Mouse (Mus musculus): Measurements from ENCODE around the gene Tmem135. TPM values are rescaled to one million over a fixed set of nuclear protein-coding genes. Genes with fewer than 3 reads are reported as not detected.

Tmem135 gene
- polyA plus RNA-seq, 1 experiment from 2014 or later = 29.1 TPM

DNA sequence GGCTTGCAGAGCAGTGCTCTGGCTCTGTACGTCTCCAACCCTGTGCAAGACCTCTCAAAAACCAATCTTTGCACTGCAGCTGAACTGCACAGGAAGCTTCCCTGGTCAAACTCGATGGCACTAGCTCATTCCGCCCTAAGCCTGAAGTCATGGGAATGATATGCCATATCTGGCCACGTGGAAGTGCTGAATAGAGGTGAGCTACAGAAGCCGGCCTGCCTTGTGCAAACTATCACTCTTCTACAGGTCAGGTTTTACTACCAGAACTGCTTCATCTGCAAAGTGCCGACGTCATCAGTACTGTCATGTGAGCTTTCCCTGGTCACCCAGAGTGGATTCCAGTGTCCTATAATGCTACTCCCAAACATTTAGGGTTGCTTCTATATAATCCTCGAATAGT is 246.7 kb downstream of the Tmem135 start:
- ATAC-seq (ENCODE audit: low FRiP score, low read depth) = no peak
- H3K4me2 ChIP-seq = no peak overlapping the region
- no peaks in the 10 kb centered on the region for H3K9me3 ChIP-seq
- 91% methylated on average over 8 of the region's 8 CpGs for WGBS
- H3K27me3 ChIP-seq = no peaks in the 10 kb centered on the region
- H3K4me3 ChIP-seq = no peak overlapping the region
- H3K36me3 ChIP-seq = 0 out of 2 replicates have a peak, but pooled peaks cover 2% of the 10 kb centered on the region
- no peak overlapping the region for H3K27ac ChIP-seq (replicated peaks)
- no peaks in the 10 kb centered on the region for H3K4me1 ChIP-seq (replicated peaks)
- H3K9ac ChIP-seq = no peak overlapping the region

DNA sequence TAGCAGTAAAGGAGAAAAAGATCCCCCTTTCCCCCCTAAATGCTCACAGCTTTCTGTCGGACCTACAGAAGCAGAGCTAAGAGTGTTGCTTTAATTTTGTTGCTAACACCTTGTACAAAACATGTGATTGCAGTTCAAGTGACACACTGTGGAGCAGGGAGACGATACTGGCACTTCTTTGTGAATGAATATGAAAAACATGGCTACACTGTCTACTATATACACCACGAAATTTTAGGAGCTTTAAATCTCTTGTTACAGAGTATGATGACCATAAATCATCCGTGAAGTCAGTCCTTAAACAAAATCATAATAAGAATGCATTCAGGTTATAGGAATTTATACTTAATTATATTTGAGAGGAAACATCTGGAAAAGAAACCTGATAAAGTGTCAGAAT is 247.4 kb downstream of the Tmem135 start:
- 84% methylated on average over 4 of the region's 4 CpGs for WGBS
- Histone ChIP-seq H3K27ac (replicated peaks) (no peak overlapping the region), H3K9me3 (no peaks in the 10 kb centered on the region), H3K9ac (no peak overlapping the region), H3K36me3 (0 out of 2 replicates have a peak, but pooled peaks cover 2% of the 10 kb centered on the region), H3K27me3 (no peaks in the 10 kb centered on the region), H3K4me1 (replicated peaks) (no peaks in the 10 kb centered on the region), H3K4me2 (no peak overlapping the region), H3K4me3 (no peak overlapping the region)
- no peak for ATAC-seq (ENCODE audit: low FRiP score, low read depth)

DNA sequence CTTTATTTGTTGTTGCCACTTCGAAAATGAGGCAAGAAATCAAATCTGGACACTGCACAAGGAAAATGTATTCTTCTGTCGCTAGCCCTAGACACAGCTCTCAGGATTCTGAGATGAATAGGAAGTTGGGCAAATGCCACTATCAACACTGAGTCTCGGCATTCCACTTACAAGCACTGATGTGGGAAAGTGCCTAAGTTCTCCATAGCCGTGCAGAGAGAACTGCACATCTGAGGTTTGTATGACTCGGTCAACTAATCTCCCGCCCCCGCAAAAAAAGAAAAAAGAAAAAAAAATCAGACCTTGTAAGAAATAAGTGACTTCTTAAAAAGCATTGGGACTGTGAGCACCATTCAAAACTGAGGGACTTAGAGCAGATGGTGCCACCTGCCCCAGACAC is 248.3 kb downstream of the Tmem135 start:
- H3K4me3 ChIP-seq = no peak overlapping the region
- 78% methylated on average over 7 of the region's 7 CpGs for WGBS
- H3K36me3 ChIP-seq = peaks cover 2% of the 10 kb centered on the region; the same call in 1 of the 2 replicates
- ATAC-seq (ENCODE audit: low FRiP score, low read depth) = no peak
- H3K27me3 ChIP-seq = no peaks in the 10 kb centered on the region
- H3K27ac ChIP-seq (replicated peaks) = no peak overlapping the region
- no peak overlapping the region for H3K9ac ChIP-seq
- no peaks in the 10 kb centered on the region for H3K9me3 ChIP-seq
- H3K4me1 ChIP-seq (replicated peaks) = no peaks in the 10 kb centered on the region
- no peak overlapping the region for H3K4me2 ChIP-seq

DNA sequence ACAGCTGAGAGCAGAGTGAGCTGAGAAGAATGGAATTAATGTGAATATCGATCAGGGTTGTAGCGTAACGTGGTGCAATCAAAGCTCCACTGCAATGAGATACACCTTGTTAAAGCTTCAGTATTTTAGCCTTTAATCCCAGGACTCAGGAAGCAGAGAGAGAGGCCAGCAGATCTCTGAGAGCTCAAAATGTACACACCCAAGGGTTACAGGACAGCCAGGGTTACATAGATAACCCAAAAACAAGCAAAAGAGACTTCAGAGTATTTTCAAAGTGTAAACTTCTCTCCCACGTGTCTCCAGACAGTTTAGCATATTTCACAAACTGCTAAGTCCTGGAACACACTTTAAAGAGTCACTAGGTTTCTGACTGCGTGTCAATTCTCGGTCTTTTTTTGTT is 248.8 kb downstream of the Tmem135 start:
- WGBS = 81% methylated on average over 6 of the region's 6 CpGs
- no peak overlapping the region for H3K4me3 ChIP-seq
- H3K27ac ChIP-seq (replicated peaks) = no peak overlapping the region
- peaks cover 2% of the 10 kb centered on the region; the same call in 1 of the 2 replicates for H3K36me3 ChIP-seq
- no peaks in the 10 kb centered on the region for H3K9me3 ChIP-seq
- no peak overlapping the region for H3K9ac ChIP-seq
- ATAC-seq (ENCODE audit: low FRiP score, low read depth) = no peak
- H3K4me2 ChIP-seq = no peak overlapping the region
- H3K27me3 ChIP-seq = no peaks in the 10 kb centered on the region
- H3K4me1 ChIP-seq (replicated peaks) = no peaks in the 10 kb centered on the region

DNA sequence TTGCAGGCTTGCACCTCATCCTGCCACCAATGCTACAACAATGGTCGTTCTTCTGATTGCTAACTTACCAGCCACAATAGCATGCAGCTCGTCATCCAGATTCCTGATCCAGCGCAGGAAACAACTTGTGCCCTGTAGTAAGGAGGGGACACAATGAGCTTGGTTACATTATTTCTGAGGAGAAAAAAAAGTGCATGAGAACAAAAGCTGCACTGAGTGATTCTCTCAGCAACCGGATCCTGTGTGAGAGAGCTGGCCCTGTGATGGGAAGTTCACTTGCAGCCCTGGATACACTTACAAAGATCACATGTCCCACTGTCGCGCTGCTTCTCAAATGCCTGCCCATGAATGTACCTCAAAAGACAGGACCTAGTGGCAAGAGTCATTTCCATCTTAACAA is 252.7 kb downstream of the Tmem135 start:
- WGBS = 31% methylated on average over 6 of the region's 6 CpGs
- Histone ChIP-seq H3K9ac (no peak overlapping the region), H3K4me1 (replicated peaks) (no peaks in the 10 kb centered on the region), H3K27me3 (no peaks in the 10 kb centered on the region), H3K4me2 (no peak overlapping the region), H3K9me3 (no peaks in the 10 kb centered on the region), H3K4me3 (no peak overlapping the region), H3K36me3 (peaks cover 2% of the 10 kb centered on the region; the same call in 1 of the 2 replicates), H3K27ac (replicated peaks) (peak overlapping the region; percentile 48; the same call in 1 of the 2 replicates)
- ATAC-seq (ENCODE audit: low FRiP score, low read depth) = peak; percentile 38; the same call in 1 of the 2 replicates

DNA sequence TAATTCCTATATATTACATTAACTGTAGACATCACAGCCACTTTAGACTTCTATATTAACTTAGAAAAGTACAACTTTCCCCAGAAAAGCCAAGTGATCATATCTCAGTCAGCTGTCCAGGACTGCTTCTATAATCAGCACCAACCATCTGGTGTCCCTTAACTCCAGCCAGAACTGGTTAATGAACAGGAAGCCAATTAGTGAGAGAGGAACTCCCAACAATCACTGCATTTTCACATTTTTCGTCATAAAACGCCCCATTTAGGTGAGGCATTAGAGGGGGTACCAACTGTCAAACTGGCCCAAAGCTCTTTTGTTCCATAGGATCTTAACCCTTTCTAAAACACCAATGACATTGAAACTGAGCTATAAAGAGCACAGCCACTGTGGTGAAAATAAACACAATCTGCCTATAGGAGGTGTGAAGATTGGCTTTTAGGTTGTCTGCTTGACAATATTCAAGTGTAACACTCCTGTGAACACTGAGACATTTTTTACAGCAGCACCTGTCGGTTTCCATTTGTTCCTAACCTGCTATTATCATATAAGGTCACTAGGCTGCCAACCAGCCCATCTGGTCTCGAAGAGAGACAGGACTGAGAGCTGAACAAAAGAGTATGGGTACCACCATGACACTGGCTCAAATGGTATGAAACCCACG is 263.3 kb downstream of the Tmem135 start:
- no peak overlapping the region for H3K4me2 ChIP-seq
- H3K9me3 ChIP-seq = no peaks in the 10 kb centered on the region
- H3K27ac ChIP-seq (replicated peaks) = no peak overlapping the region
- H3K4me1 ChIP-seq (replicated peaks) = no peaks in the 10 kb centered on the region
- H3K4me3 ChIP-seq = no peak overlapping the region
- peaks cover 15% of the 10 kb centered on the region; the same call in 1 of the 2 replicates for H3K36me3 ChIP-seq
- no peaks in the 10 kb centered on the region for H3K27me3 ChIP-seq
- 84% methylated on average over 5 of the region's 5 CpGs for WGBS
- ATAC-seq (ENCODE audit: low FRiP score, low read depth) = 0 out of 2 replicates have a peak, but pooled peaks have one; percentile 48
- no peak overlapping the region for H3K9ac ChIP-seq

DNA sequence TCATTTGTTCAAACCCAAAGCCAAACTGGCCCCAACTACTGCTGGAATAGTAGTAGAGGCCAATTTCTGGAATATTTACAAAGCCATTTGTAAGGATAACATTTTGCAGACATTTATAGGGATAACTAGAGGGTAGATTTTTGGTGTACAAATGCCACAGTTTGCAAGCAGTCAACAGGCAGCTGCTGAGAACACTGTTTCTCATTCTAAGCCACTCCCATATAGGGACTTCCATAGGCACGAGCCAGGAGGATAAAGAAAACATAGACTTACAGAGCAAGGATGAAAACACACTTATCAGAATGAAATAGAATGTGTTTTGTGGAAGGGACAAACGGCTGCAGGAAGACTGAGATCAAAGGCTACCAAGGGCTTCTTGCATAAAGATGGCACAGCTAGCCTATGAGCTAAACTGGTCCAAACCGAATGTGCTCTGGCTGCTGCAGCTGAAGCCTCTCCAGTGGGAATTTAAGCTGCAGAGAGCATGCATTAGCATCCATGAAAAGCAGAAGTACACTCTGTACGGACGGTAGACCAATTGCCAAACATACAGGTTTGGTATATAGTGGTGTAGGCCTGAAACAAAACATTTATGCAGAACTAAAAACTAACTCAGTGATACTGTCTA is 269.0 kb downstream of the Tmem135 start:
- Histone ChIP-seq H3K27ac (replicated peaks) (no peak overlapping the region), H3K4me3 (no peak overlapping the region), H3K4me1 (replicated peaks) (no peaks in the 10 kb centered on the region), H3K27me3 (no peaks in the 10 kb centered on the region), H3K9ac (no peak overlapping the region), H3K4me2 (no peak overlapping the region), H3K36me3 (0 out of 2 replicates have a peak, but pooled peaks cover 3% of the 10 kb centered on the region), H3K9me3 (no peaks in the 10 kb centered on the region)
- 89% methylated on average over 5 of the region's 5 CpGs for WGBS
- ATAC-seq (ENCODE audit: low FRiP score, low read depth) = no peak

DNA sequence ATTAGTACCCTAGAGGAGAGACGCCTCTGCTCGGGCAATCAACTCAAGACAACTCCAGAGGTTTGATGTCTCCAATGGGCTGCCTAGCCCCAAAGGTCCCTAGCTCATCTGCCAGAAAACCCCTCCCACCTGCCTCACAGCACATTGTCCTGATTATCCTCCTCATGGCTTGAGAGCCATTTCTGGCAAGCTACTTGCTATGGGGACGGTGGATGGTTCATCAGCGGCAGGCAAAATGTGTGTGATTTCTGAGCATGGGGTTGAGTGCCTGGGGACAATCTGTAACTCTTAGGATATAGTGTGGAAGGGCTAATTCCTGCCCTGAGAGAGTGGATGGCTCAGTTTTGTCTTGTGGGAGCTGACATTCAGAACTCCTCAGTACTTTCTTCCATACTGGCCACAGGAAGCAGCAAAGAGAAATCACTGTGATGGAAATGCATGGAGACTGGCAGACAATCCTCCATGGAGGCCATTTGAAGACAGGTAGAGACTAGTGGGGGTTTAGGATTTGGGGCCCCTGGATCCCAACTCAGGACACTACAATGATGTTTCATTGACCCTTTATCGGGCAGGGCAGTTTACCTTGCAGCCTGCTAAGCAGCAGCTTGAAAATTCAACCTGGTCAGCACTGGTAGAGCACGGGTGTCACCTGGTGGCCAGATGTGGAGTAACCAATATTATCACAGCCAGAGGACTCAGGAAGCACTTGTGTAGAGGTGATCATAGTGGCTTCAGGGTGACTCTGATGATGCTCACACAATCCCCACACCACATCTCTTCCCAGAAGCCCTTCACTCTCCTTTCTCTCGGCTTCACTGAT is 277.7 kb downstream of the Tmem135 start:
- no peaks in the 10 kb centered on the region for H3K9me3 ChIP-seq
- H3K4me2 ChIP-seq = no peak overlapping the region
- peak; percentile 90 for ATAC-seq (ENCODE audit: low FRiP score, low read depth)
- H3K27ac ChIP-seq (replicated peaks) = no peak overlapping the region
- H3K4me1 ChIP-seq (replicated peaks) = no peaks in the 10 kb centered on the region
- H3K4me3 ChIP-seq = no peak overlapping the region
- H3K27me3 ChIP-seq = no peaks in the 10 kb centered on the region
- H3K36me3 ChIP-seq = no peaks in the 10 kb centered on the region
- no peak overlapping the region for H3K9ac ChIP-seq
- WGBS = 58% methylated on average over 7 of the region's 7 CpGs

DNA sequence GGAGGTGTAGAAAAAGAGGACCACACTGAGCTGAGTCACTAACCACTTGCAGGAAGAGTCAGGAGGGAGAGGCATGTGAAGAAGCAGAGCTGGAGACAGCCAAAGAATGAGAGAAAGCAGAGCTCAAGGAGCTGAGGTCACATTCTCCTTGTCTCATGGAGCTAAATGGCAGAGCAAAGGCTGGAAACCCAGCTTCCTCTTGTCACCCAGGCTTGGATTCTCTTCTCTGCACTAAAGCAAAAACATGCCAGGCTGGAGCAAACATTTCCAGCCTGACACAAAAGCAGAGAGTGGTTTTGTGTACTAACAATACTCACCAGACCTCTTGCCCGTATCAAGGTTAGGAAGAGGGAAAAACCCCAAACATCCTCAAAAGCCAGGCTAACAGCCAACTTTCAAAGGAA is 287.8 kb downstream of the Tmem135 start:
- no peak overlapping the region for H3K27ac ChIP-seq (replicated peaks)
- ATAC-seq (ENCODE audit: low FRiP score, low read depth) = no peak
- WGBS = 48% methylated on average over 1 of the region's 1 CpGs

DNA sequence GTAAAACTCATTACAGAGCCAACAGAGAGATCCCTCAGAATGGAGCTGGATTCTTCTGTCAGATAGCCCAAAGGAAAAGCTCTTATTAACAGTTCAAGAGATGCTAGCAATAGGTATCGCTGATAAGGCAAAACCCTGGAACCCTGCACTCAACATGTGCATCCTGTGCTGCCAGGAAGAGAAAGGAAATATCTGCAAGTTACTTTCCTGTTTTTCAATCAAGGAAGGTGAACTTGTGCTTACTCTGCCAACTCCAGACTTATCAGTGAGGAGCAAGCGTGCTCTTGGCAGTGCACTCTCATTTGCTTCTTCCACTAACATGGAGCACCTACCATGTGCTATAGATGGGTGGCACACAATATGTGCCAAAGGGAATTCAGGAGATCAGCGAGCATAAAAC is 288.4 kb downstream of the Tmem135 start:
- Histone ChIP-seq H3K4me1 (replicated peaks) (no peaks in the 10 kb centered on the region), H3K9me3 (no peaks in the 10 kb centered on the region), H3K4me2 (no peak overlapping the region), H3K36me3 (no peaks in the 10 kb centered on the region), H3K9ac (no peak overlapping the region), H3K4me3 (no peak overlapping the region), H3K27ac (replicated peaks) (no peak overlapping the region), H3K27me3 (no peaks in the 10 kb centered on the region)
- 88% methylated on average over 3 of the region's 3 CpGs for WGBS
- ATAC-seq (ENCODE audit: low FRiP score, low read depth) = no peak

More for the DNA sequence above, 287.8 kb downstream of the Tmem135 start:
- Histone ChIP-seq H3K4me3 (no peak overlapping the region), H3K4me1 (replicated peaks) (no peaks in the 10 kb centered on the region), H3K9me3 (no peaks in the 10 kb centered on the region), H3K9ac (no peak overlapping the region), H3K36me3 (no peaks in the 10 kb centered on the region), H3K4me2 (no peak overlapping the region), H3K27me3 (no peaks in the 10 kb centered on the region)

DNA sequence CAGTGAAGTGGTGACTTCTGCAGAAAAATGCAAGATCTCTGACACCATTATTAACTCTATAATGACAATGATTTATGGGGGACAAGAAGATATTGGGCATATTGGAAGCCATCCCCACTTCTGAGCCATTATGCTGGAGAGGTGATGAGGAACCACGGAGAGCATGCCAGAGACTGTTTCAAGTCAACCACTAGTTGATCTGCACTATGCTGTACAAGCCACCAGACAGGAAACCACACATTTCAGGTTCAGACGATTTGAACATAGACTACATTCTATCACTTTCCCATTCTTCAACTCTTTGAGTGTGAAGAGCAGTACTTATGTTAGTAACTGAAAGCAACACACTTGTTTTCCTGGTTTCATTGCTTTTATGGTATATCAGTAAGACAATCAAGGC is 297.6 kb downstream of the Tmem135 start:
- no peaks in the 10 kb centered on the region for H3K9me3 ChIP-seq
- 91% methylated on average over 2 of the region's 2 CpGs for WGBS
- ATAC-seq (ENCODE audit: low FRiP score, low read depth) = no peak
- H3K4me1 ChIP-seq (replicated peaks) = no peaks in the 10 kb centered on the region
- no peak overlapping the region for H3K9ac ChIP-seq
- no peak overlapping the region for H3K27ac ChIP-seq (replicated peaks)
- no peaks in the 10 kb centered on the region for H3K36me3 ChIP-seq
- no peak overlapping the region for H3K4me3 ChIP-seq
- H3K4me2 ChIP-seq = no peak overlapping the region
- H3K27me3 ChIP-seq = no peaks in the 10 kb centered on the region

DNA sequence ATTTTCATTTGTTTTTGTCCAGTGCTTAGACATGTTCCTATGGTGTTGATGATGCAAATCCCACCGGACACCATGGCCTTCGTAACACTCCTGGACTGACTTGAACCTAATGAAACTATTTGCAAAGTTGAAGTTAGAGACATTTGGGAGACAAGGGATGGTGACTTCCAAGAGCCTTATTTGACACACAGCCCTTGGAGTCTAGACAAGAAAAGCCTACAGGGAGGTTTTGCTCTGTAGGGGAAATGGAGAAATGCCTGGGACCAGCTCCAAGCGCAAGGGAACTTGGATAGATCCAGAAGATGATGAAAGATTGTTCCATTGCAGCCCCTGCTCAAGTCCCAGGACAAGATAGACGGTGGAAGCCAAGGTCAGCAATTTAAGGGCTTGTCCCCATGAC is 304.3 kb downstream of the Tmem135 start:
- Histone ChIP-seq H3K4me2 (no peak overlapping the region), H3K9me3 (no peaks in the 10 kb centered on the region), H3K27me3 (no peaks in the 10 kb centered on the region), H3K9ac (no peak overlapping the region), H3K4me1 (replicated peaks) (no peaks in the 10 kb centered on the region), H3K36me3 (no peaks in the 10 kb centered on the region), H3K27ac (replicated peaks) (no peak overlapping the region), H3K4me3 (no peak overlapping the region)
- 94% methylated on average over 4 of the region's 4 CpGs for WGBS
- no peak for ATAC-seq (ENCODE audit: low FRiP score, low read depth)
